Mouse (Mus musculus): ENCODE results near the gene Gpbar1.

Gpbar1 gene

GRCm38 (mm10) chr1:74294733-74295455 is 16.5 kb downstream of the Gpbar1 start:
- DNase-seq (ENCODE audit: low spot score in 2 of 2), result peak in 1 of 2 experiments; percentile 42

GRCm38 (mm10) chr1:74295456-74296171 is 17.3 kb downstream of the Gpbar1 start:
- DNase-seq (ENCODE audit: low spot score in 2 of 2), result peak; percentile 92 to 96

- peak in 1 of 2 experiments; percentile 46 for DNase-seq (ENCODE audit: low spot score in 2 of 2)
Observed at GRCm38 (mm10) chr1:74296477-74296876, 18.1 kb downstream of the Gpbar1 start.

- DNase-seq (ENCODE audit: low spot score in 2 of 2), result peak; percentile 71 to 81
Observed at GRCm38 (mm10) chr1:74297269-74297668, 18.9 kb downstream of the Gpbar1 start.

GRCm38 (mm10) chr1:74298157-74298750 is 19.9 kb downstream of the Gpbar1 start:
- no peak for DNase-seq (ENCODE audit: low spot score in 2 of 2)

GRCm38 (mm10) chr1:74298996-74299395 is 20.6 kb downstream of the Gpbar1 start:
- DNase-seq (ENCODE audit: low spot score in 2 of 2), result peak in 1 of 2 experiments; percentile 62

- DNase-seq (ENCODE audit: low spot score in 2 of 2), result no peak
Observed at GRCm38 (mm10) chr1:74300347-74301110, 22.2 kb downstream of the Gpbar1 start.

GRCm38 (mm10) chr1:74302229-74302628 is 23.9 kb downstream of the Gpbar1 start:
- no peak for DNase-seq (ENCODE audit: low spot score in 2 of 2)

GRCm38 (mm10) chr1:74302835-74303234 is 24.5 kb downstream of the Gpbar1 start:
- DNase-seq (ENCODE audit: low spot score in 2 of 2), result no peak

- DNase-seq (ENCODE audit: low spot score in 2 of 2), result peak; percentile 80 to 85
Observed at GRCm38 (mm10) chr1:74303509-74304338, 25.4 kb downstream of the Gpbar1 start.

GRCm38 (mm10) chr1:74304339-74304790 is 26.0 kb downstream of the Gpbar1 start:
- no peak for DNase-seq (ENCODE audit: low spot score in 2 of 2)

- DNase-seq (ENCODE audit: low spot score in 2 of 2), result no peak
Observed at GRCm38 (mm10) chr1:74304946-74305345, 26.6 kb downstream of the Gpbar1 start.

- no peak for DNase-seq (ENCODE audit: low spot score in 2 of 2)
Observed at GRCm38 (mm10) chr1:74305522-74305921, 27.2 kb downstream of the Gpbar1 start, which contains the start of gene Tmbim1. Gene Tmbim1 (minus strand): TSS chr1:74305622.

- no peak for DNase-seq (ENCODE audit: low spot score in 2 of 2)
Observed at GRCm38 (mm10) chr1:74307146-74307545, 28.8 kb downstream of the Gpbar1 start.

GRCm38 (mm10) chr1:74308001-74308964 is 29.9 kb downstream of the Gpbar1 start:
- no peak for DNase-seq (ENCODE audit: low spot score in 2 of 2)

- no peak for DNase-seq (ENCODE audit: low spot score in 2 of 2)
Observed at GRCm38 (mm10) chr1:74309767-74310166, 31.4 kb downstream of the Gpbar1 start.

- DNase-seq (ENCODE audit: low spot score in 2 of 2), result peak in 1 of 2 experiments; percentile 53
Observed at GRCm38 (mm10) chr1:74313049-74313692, 34.8 kb downstream of the Gpbar1 start.

- DNase-seq (ENCODE audit: low spot score in 2 of 2), result no peak
Observed at GRCm38 (mm10) chr1:74314796-74315195, 36.4 kb downstream of the Gpbar1 start.
